Mouse (Mus musculus): ENCODE measurements around the gene Mgat2. TPM values are rescaled to one million over a fixed set of nuclear protein-coding genes. Genes with fewer than 3 reads are reported as not detected.

Gene Mgat2
- polyA plus RNA-seq, 1 experiment: 17.9 TPM

- 94% methylated on average over 2 of the region's 2 CpGs for WGBS
- no peak for DNase-seq (ENCODE audit: low read depth, low spot score)
These were observed 24.6 kb downstream of the Mgat2 start for GRCm38 (mm10) chr12:69208520-69208919.

- WGBS: 93% methylated on average over 18 of the region's 18 CpGs
- DNase-seq (ENCODE audit: low read depth, low spot score): no peak
These were observed 26.4 kb downstream of the Mgat2 start for GRCm38 (mm10) chr12:69210056-69210979.

- DNase-seq (ENCODE audit: low read depth, low spot score): no peak
- whole genome bisulfite sequencing: 72% methylated on average over 5 of the region's 5 CpGs
These were observed 27.1 kb downstream of the Mgat2 start for GRCm38 (mm10) chr12:69211057-69211456.

- 90% methylated on average over 13 of the region's 13 CpGs for WGBS
- no peak for DNase-seq (ENCODE audit: low read depth, low spot score)
These were observed 29.3 kb downstream of the Mgat2 start for GRCm38 (mm10) chr12:69213186-69213777.

GRCm38 (mm10) chr12:69214393-69214792 lies 30.4 kb downstream of the Mgat2 start:
- no peak for DNase-seq (ENCODE audit: low read depth, low spot score)
- 87% methylated on average over 7 of the region's 7 CpGs for WGBS

- WGBS: 78% methylated on average over 3 of the region's 3 CpGs
- DNase-seq (ENCODE audit: low read depth, low spot score): no peak
These were observed 31.2 kb downstream of the Mgat2 start for GRCm38 (mm10) chr12:69215000-69215785.

GRCm38 (mm10) chr12:69216587-69216986 lies 32.6 kb downstream of the Mgat2 start:
- no peak for DNase-seq (ENCODE audit: low read depth, low spot score)
- 93% methylated on average over 7 of the region's 7 CpGs for WGBS

- DNase-seq (ENCODE audit: low read depth, low spot score): no peak
- 87% methylated on average over 19 of the region's 19 CpGs for WGBS
These were observed 36.8 kb downstream of the Mgat2 start for GRCm38 (mm10) chr12:69220613-69221277.

GRCm38 (mm10) chr12:69227776-69228466 lies 44.0 kb downstream of the Mgat2 start, which contains the start of gene Pole2:
Pole2 (minus strand) TSS chr12:69228195.
- peak; percentile 44 for DNase-seq (ENCODE audit: low read depth, low spot score)
- under 1% methylated on average over 37 of the region's 37 CpGs for WGBS

- no peak for DNase-seq (ENCODE audit: low read depth, low spot score)
- 67% methylated on average over 2 of the region's 2 CpGs for WGBS
These were observed 45.3 kb downstream of the Mgat2 start for GRCm38 (mm10) chr12:69229251-69229650.

- DNase-seq (ENCODE audit: low read depth, low spot score): no peak
- WGBS: 39% methylated on average over 6 of the region's 6 CpGs
These were observed 51.8 kb downstream of the Mgat2 start for GRCm38 (mm10) chr12:69235782-69236181.

Other genes with a start within 250 kb of the Mgat2 start
- 1,845 and 1,948 TPM in 2 replicates for gene Rps29, start 25.0 kb upstream of the Mgat2 start, polyA plus RNA-seq (2012; rRNA removed)
- 3.0 and 3.9 TPM in 2 replicates for gene Lrr1, start 15.3 kb upstream of the Mgat2 start, polyA plus RNA-seq (2012; rRNA removed)
- gene Rpl36al, start 74 bp upstream of the Mgat2 start, polyA plus RNA-seq (2012; rRNA removed): 241 and 260 TPM in 2 replicates
- gene Gm49383, start 12.9 kb downstream of the Mgat2 start, polyA plus RNA-seq (2012; rRNA removed): 3.3 and 3.6 TPM in 2 replicates
- 1.4 and 1.7 TPM in 2 replicates for gene Dnaaf2, start 14.3 kb downstream of the Mgat2 start, polyA plus RNA-seq (2012; rRNA removed)
- 0.25 and 1.1 TPM in 2 replicates for gene Gm49384, start 20.1 kb downstream of the Mgat2 start, polyA plus RNA-seq (2012; rRNA removed)
- gene Pole2, start 44.0 kb downstream of the Mgat2 start, polyA plus RNA-seq (2012; rRNA removed): 6.4 and 6.5 TPM in 2 replicates
- gene Klhdc1, start 57.0 kb downstream of the Mgat2 start, polyA plus RNA-seq (2012; rRNA removed): 0.41 and 0.56 TPM in 2 replicates
- 13.0 and 13.6 TPM in 2 replicates for gene Klhdc2, start 112.5 kb downstream of the Mgat2 start, polyA plus RNA-seq (2012; rRNA removed)
- 3.0 and 4.4 TPM in 2 replicates for gene Nemf, start 173.0 kb downstream of the Mgat2 start, polyA plus RNA-seq (2012; rRNA removed)
- 222 and 263 TPM in 2 replicates for gene Arf6, start 188.0 kb downstream of the Mgat2 start, polyA plus RNA-seq (2012; rRNA removed)
- gene Gm9887, start 188.3 kb downstream of the Mgat2 start, polyA plus RNA-seq (2012; rRNA removed): 0.67 and 1.5 TPM in 2 replicates